Mouse (Mus musculus) spleen, postnatal 10 days (tissue): ENCODE measurements at regions not wholly inside any gene's neighbourhood (a gene's known extent, or its start where the extent isn't known, plus 50 kb on each side); places are given as distances from the start of the nearest gene placed in this dataset.

Experiments used
- DNase-seq, 2 experiments: peaks; one replicate each; pipeline ENCODE4 v3.0.0; 2021 to 2022; ENCODE audit warnings: low spot score in 2 of 2

GRCm38 (mm10) chr1:184606541-184606940, 125.9 kb downstream of the Hlx start:
- DNase-seq, result no peak

DNA sequence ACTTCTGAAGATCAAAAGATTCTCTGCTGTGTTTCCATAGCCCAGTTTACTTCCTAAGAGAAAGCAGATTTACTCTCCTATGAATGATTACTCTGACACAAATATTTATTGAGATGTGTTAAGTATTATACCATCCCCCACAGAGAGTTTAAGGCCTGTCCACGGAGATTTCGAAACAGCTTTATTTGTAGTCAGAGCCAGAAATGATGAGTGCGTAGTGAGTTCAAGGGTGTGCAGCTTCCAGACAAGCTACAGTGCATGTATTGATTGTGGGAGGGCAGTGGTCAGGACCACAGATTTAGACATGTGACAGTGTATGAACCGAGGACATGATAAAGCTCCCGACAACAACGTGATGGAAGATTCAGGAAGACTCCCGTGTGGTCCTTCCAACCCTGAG, 126.8 kb downstream of the Hlx start:
- DNase-seq, result no peak

- no peak for DNase-seq
Measured at GRCm38 (mm10) chr1:184603136-184603535, 129.3 kb downstream of the Hlx start.

- no peak for DNase-seq
Measured at GRCm38 (mm10) chr1:184595449-184595848, 137.0 kb downstream of the Hlx start.

GRCm38 (mm10) chr1:184590634-184591033, 141.8 kb downstream of the Hlx start:
- no peak for DNase-seq

DNA sequence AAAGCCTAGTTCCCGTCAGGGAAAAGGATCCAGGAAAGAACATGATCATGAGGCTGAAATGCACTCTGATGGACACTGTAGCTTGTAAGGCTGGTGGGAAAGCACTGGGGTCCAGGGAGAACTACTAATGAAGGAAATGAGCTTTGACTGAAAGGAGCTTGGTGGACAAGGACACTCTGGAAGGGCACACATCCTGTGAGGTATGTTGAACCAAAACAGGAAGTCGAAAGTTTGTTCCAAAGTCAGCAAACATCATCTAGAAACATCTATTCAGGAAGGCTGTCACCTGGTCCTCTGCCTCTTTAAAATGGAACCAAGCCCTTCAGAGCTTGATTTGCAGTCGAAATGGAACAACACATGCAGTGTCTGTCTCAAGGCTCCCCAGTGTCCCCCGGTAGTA, 143.1 kb downstream of the Hlx start:
- no peak for DNase-seq

DNA sequence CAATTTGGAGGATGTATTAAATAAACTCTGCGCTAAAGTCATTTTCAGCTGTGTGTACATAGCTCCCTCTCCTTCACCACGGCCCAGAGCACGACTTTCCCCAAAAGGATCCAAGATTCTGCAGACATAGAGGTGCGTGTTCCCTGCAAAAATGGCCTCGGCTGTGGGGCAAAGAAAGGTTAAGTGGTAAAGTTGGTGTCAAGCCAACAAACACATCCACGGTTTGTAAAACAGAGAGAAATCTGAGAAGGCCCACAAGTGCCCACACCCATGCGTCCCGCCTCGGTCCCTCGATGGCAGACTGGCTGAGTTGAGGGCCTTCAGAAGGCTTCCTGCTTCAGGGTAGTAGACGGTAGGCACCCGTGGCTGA, 147.9 kb downstream of the Hlx start:
- DNase-seq, result no peak

GRCm38 (mm10) chr1:184583751-184584504, 148.5 kb downstream of the Hlx start:
- no peak for DNase-seq

DNA sequence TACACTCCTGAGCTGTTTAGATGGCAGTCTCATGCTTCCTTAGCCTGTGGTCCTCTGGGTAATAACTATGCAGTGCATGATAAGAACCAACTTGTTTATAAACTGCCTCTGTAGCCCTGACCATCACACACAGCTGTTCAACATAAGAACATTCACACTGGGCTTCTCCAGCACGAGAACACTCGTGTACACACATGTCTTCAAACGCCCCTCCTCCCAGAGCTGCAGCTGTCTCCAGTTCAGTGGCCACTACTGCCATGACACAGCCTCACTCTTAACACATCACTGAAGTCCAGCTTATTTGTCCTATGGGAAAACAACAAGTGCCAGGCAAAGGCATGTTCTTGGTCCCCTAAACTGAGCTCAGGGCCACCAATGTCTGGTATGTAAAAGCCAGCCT, 152.9 kb downstream of the Hlx start:
- no peak for DNase-seq

DNA sequence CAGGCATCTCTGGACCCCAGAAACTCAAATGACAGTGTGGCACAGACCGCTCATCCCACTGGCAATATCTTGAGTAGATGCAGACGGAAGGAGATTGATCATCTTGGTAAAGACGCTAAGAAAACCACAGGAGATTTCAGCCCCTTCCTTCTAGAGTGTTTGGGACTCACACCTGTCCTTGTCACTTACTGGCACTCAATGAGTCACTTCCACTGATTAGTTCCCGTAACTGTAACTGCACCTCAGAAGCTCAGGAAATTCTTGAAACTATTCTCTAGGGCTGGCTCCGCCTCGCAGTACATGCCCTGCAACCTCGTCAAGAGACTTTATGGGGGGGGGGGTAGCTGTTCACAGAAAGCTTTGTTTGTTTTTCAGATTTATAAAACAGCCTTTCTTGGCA, 155.9 kb downstream of the Hlx start:
- no peak for DNase-seq

DNA sequence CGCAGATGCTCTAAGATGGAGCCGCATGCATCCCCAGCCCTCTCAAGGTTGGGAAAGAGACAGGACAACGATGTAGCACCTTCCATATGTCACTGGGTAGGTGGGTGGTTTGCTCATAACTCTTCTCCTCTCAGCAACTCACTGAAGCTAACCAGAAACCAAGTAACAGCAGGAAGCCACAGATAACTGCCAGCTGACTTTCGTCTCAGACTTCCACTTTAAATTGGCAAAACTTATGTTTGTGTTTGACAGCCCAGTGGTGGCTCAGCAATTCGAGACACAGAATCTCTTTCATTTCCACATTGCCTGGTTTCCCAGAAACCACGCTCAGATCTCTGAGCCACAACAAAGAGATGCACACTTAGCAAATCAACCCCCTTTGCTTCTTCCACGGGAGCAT, 159.1 kb downstream of the Hlx start:
- no peak for DNase-seq

GRCm38 (mm10) chr1:184570681-184571080, 161.7 kb downstream of the Hlx start:
- DNase-seq, result no peak

DNA sequence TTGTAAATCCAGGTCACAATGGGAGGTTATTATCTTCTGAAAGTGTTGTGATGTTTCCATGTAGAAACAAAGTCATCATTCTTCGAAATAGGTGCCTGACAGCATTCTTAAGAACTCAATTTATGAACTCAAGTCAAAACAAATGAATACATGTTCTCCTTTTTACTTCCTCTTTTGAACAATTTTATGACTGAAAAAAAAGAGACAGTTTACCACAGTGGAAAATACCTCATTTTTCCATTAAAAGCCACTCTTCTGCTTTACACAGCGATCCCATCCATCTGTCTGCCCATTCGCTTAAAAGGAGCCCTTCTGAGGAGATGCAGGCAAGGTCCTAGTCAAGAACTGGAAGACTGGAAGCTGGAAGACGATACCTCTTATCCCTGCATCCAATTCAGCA, 169.5 kb downstream of the Hlx start:
- DNase-seq, result no peak

GRCm38 (mm10) chr1:184562239-184562638, 170.2 kb downstream of the Hlx start:
- DNase-seq, result no peak

- no peak for DNase-seq
Measured at GRCm38 (mm10) chr1:184559543-184559942, 172.9 kb downstream of the Hlx start.

DNA sequence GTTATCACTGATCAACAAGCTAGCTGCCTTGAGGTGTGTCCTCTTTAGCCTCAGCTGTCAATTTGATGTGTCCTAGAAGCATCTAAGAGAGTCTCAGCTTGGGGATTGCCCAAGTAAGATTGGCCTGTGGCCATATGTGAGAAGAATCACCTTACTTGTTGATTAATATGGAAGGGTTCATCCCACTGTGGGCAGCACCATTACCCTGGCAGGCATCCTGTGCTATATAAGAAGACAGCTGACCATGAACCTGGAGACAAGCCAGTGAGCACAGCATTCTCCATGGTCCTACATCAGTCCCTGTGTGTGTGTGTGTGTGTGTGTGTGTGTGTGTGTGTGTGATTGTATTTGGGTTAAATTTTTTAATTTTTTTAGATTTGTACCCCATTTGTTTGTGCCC, 178.6 kb downstream of the Hlx start:
- DNase-seq, result no peak

- no peak for DNase-seq
Measured at GRCm38 (mm10) chr1:184550491-184550890, 181.9 kb downstream of the Hlx start.

GRCm38 (mm10) chr1:184547650-184548235, 184.7 kb downstream of the Hlx start:
- no peak for DNase-seq

DNA sequence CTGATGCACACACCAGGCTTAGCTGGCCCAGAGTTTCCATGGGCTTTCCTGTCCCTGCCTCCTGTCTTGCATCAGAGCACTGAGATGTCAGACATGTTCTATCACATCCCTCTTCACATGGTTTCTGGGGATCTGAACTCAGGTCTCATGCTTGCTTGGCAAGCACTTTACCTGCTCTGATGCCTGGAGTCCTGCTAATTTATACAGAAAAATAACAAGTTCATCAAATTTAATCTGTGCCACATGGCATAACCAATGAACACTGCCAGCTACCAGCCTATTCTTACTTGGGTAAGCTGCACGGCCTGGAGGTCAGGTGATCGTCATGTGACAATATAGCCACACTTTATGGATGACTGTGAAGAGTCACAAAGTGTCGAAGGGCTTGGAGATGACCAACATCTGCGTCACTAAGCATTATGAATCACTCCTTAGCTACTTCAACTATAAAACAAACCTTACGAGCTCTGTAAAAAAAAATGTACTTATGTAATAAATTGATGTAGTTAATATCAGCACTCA, 186.2 kb downstream of the Hlx start:
- no peak for DNase-seq

DNA sequence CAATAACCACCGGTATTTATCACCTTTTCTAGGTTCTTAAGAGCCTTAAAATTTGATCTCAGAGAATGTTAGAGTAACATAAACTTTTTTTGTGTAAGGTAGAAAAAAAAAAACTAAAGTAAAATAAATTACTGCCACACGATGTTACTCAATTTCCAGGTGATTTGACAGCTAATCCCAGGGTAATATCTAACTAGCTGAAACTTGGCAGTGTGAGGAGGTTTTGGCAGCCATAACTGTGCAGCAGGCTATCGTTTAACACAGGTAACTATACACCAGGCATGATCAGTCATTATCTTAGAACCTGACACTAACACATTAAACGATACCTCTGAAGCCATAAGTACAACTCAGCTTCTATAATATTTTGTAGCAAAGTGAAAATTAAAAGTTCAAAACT, 187.3 kb downstream of the Hlx start:
- DNase-seq, result no peak

GRCm38 (mm10) chr1:184542321-184543115, 189.9 kb downstream of the Hlx start:
- no peak for DNase-seq

- no peak for DNase-seq
Measured at GRCm38 (mm10) chr1:184539818-184540217, 192.6 kb downstream of the Hlx start.
